Comparison of ENCODE assay signal across 8 mouse cellular contexts in the genomic region with DNA sequence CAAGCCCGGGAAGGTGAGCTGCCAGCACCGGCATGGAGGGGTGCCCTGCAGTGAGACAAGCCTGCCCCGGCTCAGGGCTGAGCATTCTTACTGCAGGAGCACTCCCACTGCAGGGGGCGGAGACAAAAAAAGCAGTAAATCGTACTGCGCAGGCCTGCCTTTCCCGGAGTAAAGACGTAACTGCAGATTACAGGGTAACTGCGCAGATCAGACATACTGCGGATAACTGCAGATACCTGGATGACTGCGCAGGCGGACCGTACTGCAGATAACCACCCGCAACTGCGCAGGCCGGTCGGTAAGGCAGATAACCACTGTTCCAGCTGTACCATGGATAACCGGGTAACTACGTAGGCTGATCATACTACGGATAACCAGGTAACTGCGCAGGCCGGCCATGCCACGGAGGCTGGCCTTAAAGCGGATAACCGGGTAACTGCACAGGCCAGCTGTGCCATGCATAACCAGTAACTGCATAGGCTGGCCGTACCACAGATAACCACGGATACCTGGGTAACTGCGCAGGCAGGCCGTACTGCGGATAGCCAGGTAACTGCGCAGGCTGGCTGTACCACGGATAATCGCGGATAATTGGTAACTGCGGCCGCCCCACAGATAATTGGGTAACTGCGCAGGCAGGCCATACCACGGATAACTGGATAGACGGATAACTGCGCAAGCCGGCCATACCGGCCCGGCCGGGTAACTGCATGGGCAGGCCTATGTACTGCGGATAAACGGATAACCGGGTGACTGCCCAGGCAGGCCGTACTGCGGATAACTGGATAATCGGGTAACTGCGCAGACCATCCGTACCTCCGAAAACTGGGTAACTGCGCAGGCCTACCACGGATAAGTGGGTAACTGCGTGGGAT. TPM values are rescaled to one million over a fixed set of nuclear protein-coding genes. Genes with fewer than 3 reads are reported as not detected.
DNase-seq lines count a peak whose midpoint lies in the region; ATAC-seq lines count a peak whose summit lies in the region.

TSS of gene Zrsr1 (plus strand) at position 171 of the 875 bp plus-strand sequence.

- peaks cover 29% of the 10 kb centered on the region for H3K4me1 ChIP-seq in hindbrain, embryonic 15.5 days (replicated peaks)

- peaks cover 16% of the 10 kb centered on the region for H3K36me3 ChIP-seq in hindbrain, embryonic 15.5 days

- peak within 1 kb of the TSS; percentile 56 for H3K4me2 ChIP-seq in hindbrain, embryonic 15.5 days

- peak; percentile 72 for ATAC-seq in activated CD4-positive, CD25-positive, alpha-beta regulatory T cell, adult 4 months
- ATAC-seq in hindbrain, embryonic 15.5 days (ENCODE audit: low FRiP score, low read depth) = peak; percentile 91
- ATAC-seq in megakaryocyte, adult 5-6 weeks (ENCODE audit: poor library complexity, severe bottlenecking) = peak; percentile 56

- peaks cover 11% of the 10 kb centered on the region; the same call in 1 of the 2 replicates for H3K9me3 ChIP-seq in hindbrain, embryonic 15.5 days

- H3K9ac ChIP-seq in hindbrain, embryonic 15.5 days = peak within 1 kb of the TSS; percentile 55

- DNase-seq in cerebellum, postnatal 25 days = peak; percentile 77 to 86
- DNase-seq in frontal cortex, postnatal 36 days (ENCODE audit: low spot score in 2 of 2) = peak; percentile 70 to 85
- DNase-seq in left cerebral cortex, adult 9 months (ENCODE audit: low spot score in 2 of 2) = peak; percentile 58 to 77
- peak; percentile 77 to 87 for DNase-seq in right cerebral cortex, postnatal 10 days (ENCODE audit: low spot score in 2 of 2)
- DNase-seq in urinary bladder, postnatal 25 days (ENCODE audit: low spot score) = peak; percentile 35

- H3K27me3 ChIP-seq in hindbrain, embryonic 15.5 days = no peaks in the 10 kb centered on the region

- peak within 1 kb of the TSS; percentile 50 for H3K4me3 ChIP-seq in hindbrain, embryonic 15.5 days

- H3K27ac ChIP-seq in hindbrain, embryonic 15.5 days (replicated peaks) = peak within 1 kb of the TSS; percentile 82

- 49% methylated on average over 56 of the region's 56 CpGs for WGBS in hindbrain, embryonic 15.5 days

RNA-seq across cellular contexts. Expression of gene Zrsr1, which starts in this region (rescaled TPM):
- polyA plus RNA-seq in activated CD4-positive, CD25-positive, alpha-beta regulatory T cell, adult 4 months (2017; shearing (Covaris generic)) = 1 to 10 TPM; 5.6 to 7.2 TPM
- polyA plus RNA-seq in hindbrain, embryonic 15.5 days (2015; fragmentation: Nextera tagmentation; extraction: Ambion mirVana) = 7.1 and 8.0 TPM in 2 replicates
- 7.2 and 7.4 TPM in 2 replicates for total RNA-seq in megakaryocyte, adult 5-6 weeks (2015)
- 11.7 and 15.4 TPM in 2 replicates for total RNA-seq in megakaryocyte, adult 5-6 weeks (2017)

Comparison
In these comparisons a context has a peak if more than half of its experiments do, and no peak if none do; other contexts are left out.
1. Peak in every context shown above with its lines: DNase-seq, ATAC-seq, H3K4me3 ChIP-seq and H3K27ac ChIP-seq.